Mouse (Mus musculus): Measurements from ENCODE around the gene Slc35f6. TPM values are rescaled to one million over a fixed set of nuclear protein-coding genes. Genes with fewer than 3 reads are reported as not detected.
A peak's percentile ranks its signal among the peaks of the same experiment; 100 is the strongest.

Slc35f6 gene
- total RNA-seq (2015; ENCODE audit: low replicate concordance): 9.4 and 13.4 TPM in 2 replicates
- total RNA-seq (2017; ENCODE audit: low replicate concordance): 11.2 and 16.7 TPM in 2 replicates

GRCm38 (mm10) chr5:30647815-30648560, at the start of gene Slc35f6:
Gene Slc35f6 (plus strand): TSS chr5:30647933.
- ATAC-seq (replicated peaks; ENCODE audit: low FRiP score, poor library complexity, severe bottlenecking): peak; percentile 97

- ATAC-seq (replicated peaks; ENCODE audit: low FRiP score, poor library complexity, severe bottlenecking): no peak
Measured at GRCm38 (mm10) chr5:30601397-30601796, 46.3 kb upstream of the Slc35f6 start.

- ATAC-seq (replicated peaks; ENCODE audit: low FRiP score, poor library complexity, severe bottlenecking): no peak
Measured at GRCm38 (mm10) chr5:30603255-30603654, 44.5 kb upstream of the Slc35f6 start.

- ATAC-seq (replicated peaks; ENCODE audit: low FRiP score, poor library complexity, severe bottlenecking): no peak
Measured at GRCm38 (mm10) chr5:30603926-30604325, 43.8 kb upstream of the Slc35f6 start.

- no peak for ATAC-seq (replicated peaks; ENCODE audit: low FRiP score, poor library complexity, severe bottlenecking)
Measured at GRCm38 (mm10) chr5:30604769-30605188, 43.0 kb upstream of the Slc35f6 start.

GRCm38 (mm10) chr5:30605649-30606048, 42.1 kb upstream of the Slc35f6 start:
- ATAC-seq (replicated peaks; ENCODE audit: low FRiP score, poor library complexity, severe bottlenecking): no peak

GRCm38 (mm10) chr5:30606424-30607073, 41.2 kb upstream of the Slc35f6 start:
- no peak for ATAC-seq (replicated peaks; ENCODE audit: low FRiP score, poor library complexity, severe bottlenecking)

GRCm38 (mm10) chr5:30609094-30609493, 38.6 kb upstream of the Slc35f6 start:
- no peak for ATAC-seq (replicated peaks; ENCODE audit: low FRiP score, poor library complexity, severe bottlenecking)

GRCm38 (mm10) chr5:30609918-30610645, 37.7 kb upstream of the Slc35f6 start:
- no peak for ATAC-seq (replicated peaks; ENCODE audit: low FRiP score, poor library complexity, severe bottlenecking)

GRCm38 (mm10) chr5:30611091-30611490, 36.6 kb upstream of the Slc35f6 start:
- ATAC-seq (replicated peaks; ENCODE audit: low FRiP score, poor library complexity, severe bottlenecking): no peak

GRCm38 (mm10) chr5:30611689-30612088, 36.0 kb upstream of the Slc35f6 start:
- no peak for ATAC-seq (replicated peaks; ENCODE audit: low FRiP score, poor library complexity, severe bottlenecking)

GRCm38 (mm10) chr5:30612575-30612974, 35.2 kb upstream of the Slc35f6 start:
- ATAC-seq (replicated peaks; ENCODE audit: low FRiP score, poor library complexity, severe bottlenecking): no peak

- no peak for ATAC-seq (replicated peaks; ENCODE audit: low FRiP score, poor library complexity, severe bottlenecking)
Measured at GRCm38 (mm10) chr5:30613242-30613641, 34.5 kb upstream of the Slc35f6 start.

- no peak for ATAC-seq (replicated peaks; ENCODE audit: low FRiP score, poor library complexity, severe bottlenecking)
Measured at GRCm38 (mm10) chr5:30614221-30614620, 33.5 kb upstream of the Slc35f6 start.

GRCm38 (mm10) chr5:30615416-30615815, 32.3 kb upstream of the Slc35f6 start:
- no peak for ATAC-seq (replicated peaks; ENCODE audit: low FRiP score, poor library complexity, severe bottlenecking)

- ATAC-seq (replicated peaks; ENCODE audit: low FRiP score, poor library complexity, severe bottlenecking): no peak
Measured at GRCm38 (mm10) chr5:30615819-30616218, 31.9 kb upstream of the Slc35f6 start.

GRCm38 (mm10) chr5:30616644-30617043, 31.1 kb upstream of the Slc35f6 start:
- no peak for ATAC-seq (replicated peaks; ENCODE audit: low FRiP score, poor library complexity, severe bottlenecking)

- no peak for ATAC-seq (replicated peaks; ENCODE audit: low FRiP score, poor library complexity, severe bottlenecking)
Measured at GRCm38 (mm10) chr5:30617357-30617756, 30.4 kb upstream of the Slc35f6 start.

- no peak for ATAC-seq (replicated peaks; ENCODE audit: low FRiP score, poor library complexity, severe bottlenecking)
Measured at GRCm38 (mm10) chr5:30617851-30618250, 29.9 kb upstream of the Slc35f6 start.

- no peak for ATAC-seq (replicated peaks; ENCODE audit: low FRiP score, poor library complexity, severe bottlenecking)
Measured at GRCm38 (mm10) chr5:30618376-30619003, 29.2 kb upstream of the Slc35f6 start.

Data from erythroid progenitor cell, adult 5-6 weeks (primary cell).